In the genomic region with DNA sequence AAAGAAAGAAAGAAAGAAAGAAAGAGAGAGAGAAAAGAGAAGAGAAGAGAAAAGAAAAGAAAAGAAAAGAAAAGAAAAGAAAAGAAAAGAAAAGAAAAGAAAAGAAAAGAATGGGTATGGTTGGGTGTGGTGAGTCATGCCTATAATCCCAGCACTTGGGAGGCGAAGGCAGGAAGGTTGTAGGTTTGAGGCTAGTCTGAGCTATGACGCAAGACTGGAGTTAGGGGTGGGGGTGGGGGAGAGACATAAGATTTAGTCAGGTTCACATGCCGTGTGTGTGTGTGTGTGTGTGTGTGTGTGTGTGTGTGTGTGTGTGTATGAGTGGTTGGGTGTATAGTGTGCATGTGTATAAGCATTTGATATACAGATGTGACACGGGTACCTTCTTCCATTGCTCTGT, we compare ENCODE assay signal across 12 mouse cellular contexts.
"Had no signal": no experiment of that assay in that cellular context is flagged by ENCODE, and none has a peak within 500 bp of the region (broad histone marks: within the 10 kb centered on the region; RNA-seq: fewer than 3 reads in every experiment).

No protein-coding gene starts in this region.

- H3K4me3 ChIP-seq: layer of hippocampus, adult 2 months; liver, embryonic 13.5 days had no signal

- H3K4me2 ChIP-seq: liver, embryonic 13.5 days had no signal

- H3K9ac ChIP-seq: liver, embryonic 13.5 days had no signal

- H3K4me1 ChIP-seq: liver, embryonic 13.5 days had no signal

- H3K9me3 ChIP-seq: liver, embryonic 13.5 days had no signal

- ATAC-seq: intestine, postnatal 0 days had no signal

- H3K36me3 ChIP-seq: liver, embryonic 13.5 days had no signal

- H3K27ac ChIP-seq: kidney, postnatal 0 days; liver, embryonic 13.5 days had no signal

- DNase-seq: kidney, adult 2 months; kidney, postnatal 25 days; layer of hippocampus, adult 9-11 months; liver, embryonic 13.5 days; lung, adult 2 months; lung, postnatal 14 days; lung, postnatal 4 days; midbrain, embryonic 14.5 days; thymus, postnatal 25 days had no signal
